Mouse (Mus musculus) hematopoietic stem cell, adult 5-6 weeks (primary cell): Measurements from ENCODE around the gene Duoxa1. TPM values are rescaled to one million over a fixed set of nuclear protein-coding genes. Genes with fewer than 3 reads are reported as not detected.
"Not testable (repeated sequence)": the region's sequence is repeated elsewhere in the genome, so short reads cannot be mapped to it uniquely, and the experiment has no call there.

Experiments used
- ATAC-seq, 2 experiments: fragments of 125-278 bp in 1 of 2; replicated peaks in 1 of 2; 2 replicates each; pipeline ENCODE4 v1.8.0; 2016 to 2017; ENCODE audit warnings: inconsistent platforms in 2 of 2, mild to moderate bottlenecking in 2 of 2, moderate number of reproducible peaks in 2 of 2, low read depth in 1 of 2, moderate TSS enrichment in 1 of 2; ENCODE audit not compliant: low FRiP score in 2 of 2, poor library complexity in 2 of 2, severe bottlenecking in 2 of 2, insufficient read depth in 1 of 2, low TSS enrichment in 1 of 2
- total RNA-seq: library from RNA; stranded (forward); fragments of 172-1452, 232-1000 nt; gene quantifications from 2 replicates; pipeline ENCODE4 v1.2.3, GENCODE M21; 2017

Gene Duoxa1
- not detected in 2 replicates for total RNA-seq

DNA sequence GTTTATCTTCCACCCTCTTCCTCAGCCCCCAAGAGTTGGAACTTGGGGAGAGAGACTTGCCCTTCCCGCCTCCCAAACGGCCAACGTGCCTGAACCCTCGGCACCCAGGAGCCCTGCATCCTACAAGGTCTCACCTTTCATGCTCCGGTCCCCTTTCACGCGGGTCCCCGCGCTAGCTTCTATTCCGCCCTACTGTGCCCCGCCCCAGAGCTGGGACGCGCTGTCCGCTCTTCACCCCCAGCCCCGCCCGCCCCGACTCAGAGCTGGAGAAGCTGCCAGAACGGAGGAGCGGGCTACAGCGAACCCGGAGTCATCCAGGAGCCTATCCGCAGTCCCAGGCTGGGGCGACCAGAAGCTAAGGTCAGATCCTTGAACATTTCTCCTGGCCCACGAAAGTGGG, at the start of gene Duoxa1:
Gene Duoxa1 (minus strand): TSS at position 195 of the 400 bp plus-strand sequence.
- 0 out of 4 replicates have a peak, but pooled peaks of 1 of the 2 experiments have one; percentile 19 for ATAC-seq

- ATAC-seq, result no peak
These were observed 49.3 kb upstream of the Duoxa1 start for GRCm38 (mm10) chr2:122362622-122363523.

DNA sequence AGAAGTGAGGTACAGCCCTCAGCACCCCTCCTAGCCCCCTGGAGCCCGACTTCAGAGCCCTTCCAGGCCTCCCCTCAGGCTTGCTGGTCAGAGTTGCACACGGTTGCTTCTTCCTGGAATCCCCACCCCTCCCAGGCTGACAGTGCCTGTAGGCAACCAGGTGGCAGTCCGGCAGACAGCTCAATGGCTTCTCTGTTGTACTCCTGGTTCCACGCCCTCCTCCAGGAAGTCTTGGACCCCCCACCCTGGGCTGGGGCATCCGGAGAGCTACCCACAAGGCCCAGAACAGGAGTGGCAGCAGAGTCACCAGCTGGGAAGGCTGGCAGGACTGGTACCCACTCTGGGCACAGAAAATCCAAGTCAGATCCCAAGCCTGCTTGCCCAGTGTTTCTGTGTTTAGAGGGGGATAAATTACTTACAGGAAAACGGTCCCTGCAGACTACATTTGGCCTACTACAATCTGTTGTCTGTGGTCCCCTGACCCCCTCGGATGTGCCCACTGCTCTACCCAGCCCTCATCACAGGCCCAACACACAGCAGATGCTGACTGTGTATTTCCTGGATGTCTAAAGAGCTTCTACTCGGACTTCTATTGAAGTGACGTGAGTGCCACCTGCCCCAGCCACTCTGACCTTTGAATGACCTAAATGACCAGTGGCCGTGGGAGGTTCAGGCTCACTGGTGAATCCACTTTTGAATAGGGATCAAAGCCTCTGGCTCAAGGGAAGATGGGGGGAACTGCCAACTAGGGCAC, 48.5 kb upstream of the Duoxa1 start:
- ATAC-seq, result no peak

DNA sequence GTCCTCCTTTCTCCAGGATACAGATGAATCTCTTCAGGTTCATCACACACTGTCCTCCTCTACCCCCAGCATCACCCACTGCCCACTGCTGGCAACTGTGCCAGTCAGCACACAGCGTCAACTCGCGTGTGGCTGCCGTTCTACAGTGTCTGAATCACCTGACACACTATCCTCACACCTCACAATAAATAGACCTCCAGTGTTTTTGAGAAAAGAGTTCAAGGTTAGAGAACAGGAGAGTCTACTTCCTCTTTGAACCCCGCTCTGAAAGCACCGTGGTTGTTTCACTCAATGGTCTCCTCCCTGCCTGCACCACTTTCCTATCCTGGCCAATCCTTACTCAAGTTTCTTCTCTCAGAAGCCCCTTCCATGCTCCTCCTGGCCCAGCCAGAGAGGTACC, 47.7 kb upstream of the Duoxa1 start:
- peak; percentile 18 to 24; a peak in 2 of 4 replicates for ATAC-seq

GRCm38 (mm10) chr2:122360310-122360709, 46.8 kb upstream of the Duoxa1 start:
- ATAC-seq, result no peak

GRCm38 (mm10) chr2:122356187-122356586, 42.7 kb upstream of the Duoxa1 start:
- ATAC-seq, result no peak

DNA sequence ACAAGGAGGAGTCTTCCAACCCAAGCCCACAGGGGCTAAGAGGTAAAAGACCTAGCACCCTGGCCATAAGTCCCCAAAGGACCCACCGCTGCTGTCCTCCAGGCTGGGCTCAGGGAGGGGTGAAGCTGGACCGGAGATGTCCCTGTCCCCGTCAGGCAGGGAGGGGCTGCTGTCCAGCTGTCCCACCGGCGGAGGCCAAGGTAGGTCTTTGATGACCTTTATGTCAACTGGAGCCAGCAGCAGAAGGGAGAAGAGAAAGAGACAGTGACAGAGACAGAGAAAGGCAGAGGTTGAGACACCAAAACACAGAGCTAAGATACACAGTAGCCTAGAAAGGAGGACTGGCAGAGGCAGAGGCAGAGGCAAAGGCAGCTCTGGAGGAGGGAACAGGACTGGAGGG, 41.9 kb upstream of the Duoxa1 start:
- ATAC-seq, result no peak

GRCm38 (mm10) chr2:122354191-122354929, 40.8 kb upstream of the Duoxa1 start:
- no peak for ATAC-seq

- no peak for ATAC-seq
These were observed 40.2 kb upstream of the Duoxa1 start for GRCm38 (mm10) chr2:122353765-122354164.

DNA sequence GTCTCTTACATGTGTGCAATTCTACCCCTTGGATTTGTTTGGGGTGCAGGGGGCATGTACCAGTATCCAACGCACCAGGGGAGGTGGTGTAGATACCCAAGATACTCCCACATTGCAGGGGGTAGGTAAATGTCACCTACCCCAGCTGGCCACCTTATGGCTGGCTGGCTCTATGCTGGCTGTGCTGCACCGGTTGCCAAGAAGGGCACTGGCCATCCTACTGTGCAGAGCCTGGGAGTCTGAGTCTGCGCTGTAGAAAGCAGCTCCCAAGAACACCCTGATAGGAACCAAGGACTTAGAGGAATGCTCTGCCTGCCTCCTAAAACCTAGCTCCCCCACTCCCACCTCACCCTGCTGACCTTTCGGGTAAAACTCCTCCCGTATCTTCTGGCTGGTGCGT, 39.5 kb upstream of the Duoxa1 start:
- ATAC-seq, result no peak

DNA sequence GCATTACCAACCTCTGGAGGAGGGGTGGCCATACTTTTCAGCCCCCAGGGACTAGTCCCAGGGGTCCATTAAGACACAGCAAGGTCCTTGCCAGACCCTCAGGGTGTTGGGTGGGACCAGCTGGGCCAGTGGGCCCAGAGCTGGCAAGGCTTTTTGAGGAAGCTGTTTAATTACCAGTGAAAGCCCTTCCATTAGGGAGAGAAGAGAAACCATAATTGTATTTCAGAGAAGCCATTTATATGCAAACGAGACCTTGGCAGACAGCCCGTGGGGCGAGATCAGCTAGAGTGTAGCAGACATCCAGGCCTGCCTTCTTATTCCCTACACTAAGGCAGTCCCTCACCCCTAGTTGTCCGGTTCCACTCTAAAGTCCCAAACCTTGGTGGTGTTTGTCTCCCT, 38.4 kb upstream of the Duoxa1 start:
- ATAC-seq, result no peak

DNA sequence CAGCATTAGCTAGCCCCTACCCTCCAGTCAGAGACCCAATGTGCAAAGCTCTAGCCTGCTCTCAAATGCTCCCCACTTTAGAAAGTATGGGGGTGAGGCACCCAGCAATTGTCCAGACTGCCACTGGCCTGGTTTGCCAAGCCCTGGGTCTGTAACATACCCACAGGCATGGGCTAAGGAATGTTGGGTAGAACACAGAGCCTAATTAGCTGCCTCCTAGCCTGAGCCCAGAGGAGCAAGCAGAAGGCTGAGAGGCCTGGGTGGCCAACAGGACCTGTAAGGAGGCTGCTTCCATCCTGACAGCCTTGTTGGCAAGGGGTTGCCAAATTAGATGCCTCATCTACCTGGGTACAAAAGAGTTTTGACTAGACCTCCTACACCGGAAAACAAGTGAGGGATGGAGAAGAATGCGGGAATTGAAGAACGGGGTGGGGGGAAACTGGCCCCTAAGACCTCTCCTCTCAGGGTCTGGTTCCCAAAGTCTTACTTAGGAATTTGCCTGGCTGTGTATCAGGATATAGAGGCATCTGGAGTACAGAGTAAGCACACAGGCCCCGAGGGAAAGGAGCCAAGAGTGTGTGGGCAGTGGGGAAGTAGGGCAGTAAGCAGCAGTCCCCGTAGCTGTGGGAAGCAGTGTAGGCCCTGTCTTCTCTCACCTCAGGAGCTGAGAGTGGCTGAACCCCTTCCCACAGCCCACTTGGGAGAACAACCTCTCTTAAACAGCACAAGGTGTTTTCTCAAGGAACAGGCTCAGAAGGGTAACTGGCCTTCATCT, 37.8 kb upstream of the Duoxa1 start:
- no peak for ATAC-seq

GRCm38 (mm10) chr2:122349136-122349785, 35.7 kb upstream of the Duoxa1 start:
- peak in 1 of 2 experiments; percentile 9; a peak in 1 of 4 replicates for ATAC-seq

DNA sequence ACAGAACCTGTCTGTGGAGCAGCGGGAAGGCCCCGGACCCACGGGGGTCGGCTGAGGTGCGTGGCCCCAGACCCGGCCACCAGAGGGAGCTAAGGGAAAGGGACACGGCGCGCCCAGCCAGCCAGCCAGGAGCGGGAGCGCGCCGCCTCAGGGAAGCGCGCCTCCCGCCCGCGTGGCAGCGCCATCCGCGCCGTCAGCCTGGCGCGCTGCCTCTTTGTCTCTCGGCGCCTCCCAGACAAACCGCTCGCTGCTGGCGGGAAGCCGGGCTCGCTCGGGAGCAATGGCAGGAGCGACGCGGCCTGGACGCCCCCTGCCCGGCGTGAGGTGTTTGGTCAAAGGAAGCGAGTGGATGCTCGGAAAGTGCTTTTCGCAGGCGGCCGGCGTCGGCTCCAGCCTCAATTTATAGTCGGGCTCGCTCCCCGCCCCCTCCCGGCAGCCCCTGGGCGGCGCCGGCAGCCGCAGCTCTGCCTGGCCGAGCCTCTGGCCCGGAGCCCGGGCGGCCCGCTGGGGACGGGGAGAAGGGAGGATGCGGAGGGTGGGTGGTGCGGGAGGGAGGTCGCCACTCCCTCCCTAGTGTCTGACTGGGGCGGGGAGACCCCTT, 35.1 kb upstream of the Duoxa1 start:
- peak; percentile 75 to 82 for ATAC-seq

- ATAC-seq, result no peak
These were observed 33.7 kb upstream of the Duoxa1 start for GRCm38 (mm10) chr2:122347257-122347656.

GRCm38 (mm10) chr2:122346164-122346563, 32.6 kb upstream of the Duoxa1 start:
- ATAC-seq, result not testable (repeated sequence)
